Mouse (Mus musculus) cerebellum, adult 9-11 months (tissue): ENCODE measurements around the gene Myo1d.

Experiments used
- DNase-seq: peaks from one replicate; pipeline ENCODE4 v3.0.0; 2022

Myo1d gene

GRCm38 (mm10) chr11:80498328-80499070 is 281.3 kb downstream of the Myo1d start:
- DNase-seq = no peak

- no peak for DNase-seq
These were observed 282.5 kb downstream of the Myo1d start for GRCm38 (mm10) chr11:80497225-80497919.

- DNase-seq = no peak
These were observed 283.2 kb downstream of the Myo1d start for GRCm38 (mm10) chr11:80496640-80497039.

GRCm38 (mm10) chr11:80495972-80496371 is 283.9 kb downstream of the Myo1d start:
- DNase-seq = no peak

- no peak for DNase-seq
These were observed 285.0 kb downstream of the Myo1d start for GRCm38 (mm10) chr11:80494852-80495251.

- no peak for DNase-seq
These were observed 286.6 kb downstream of the Myo1d start for GRCm38 (mm10) chr11:80493186-80493585.

- DNase-seq = no peak
These were observed 289.0 kb downstream of the Myo1d start for GRCm38 (mm10) chr11:80490831-80491230.

- no peak for DNase-seq
These were observed 290.0 kb downstream of the Myo1d start for GRCm38 (mm10) chr11:80489882-80490196.

GRCm38 (mm10) chr11:80489172-80489881 is 290.5 kb downstream of the Myo1d start:
- DNase-seq = peak; percentile 42

GRCm38 (mm10) chr11:80487904-80488587 is 291.8 kb downstream of the Myo1d start:
- DNase-seq = peak; percentile 32

GRCm38 (mm10) chr11:80485622-80486206 is 294.1 kb downstream of the Myo1d start:
- peak; percentile 62 for DNase-seq

GRCm38 (mm10) chr11:80485120-80485551 is 294.7 kb downstream of the Myo1d start:
- DNase-seq = no peak

- DNase-seq = peak; percentile 98
These were observed 295.5 kb downstream of the Myo1d start for GRCm38 (mm10) chr11:80484191-80484791.

- DNase-seq = peak; percentile 78
These were observed 296.2 kb downstream of the Myo1d start for GRCm38 (mm10) chr11:80483536-80484067.

GRCm38 (mm10) chr11:80482921-80483320 is 296.9 kb downstream of the Myo1d start:
- peak; percentile 78 for DNase-seq

- peak; percentile 66 for DNase-seq
These were observed 297.5 kb downstream of the Myo1d start for GRCm38 (mm10) chr11:80482347-80482746.

- DNase-seq = peak; percentile 58
These were observed 298.3 kb downstream of the Myo1d start for GRCm38 (mm10) chr11:80481409-80482050.

GRCm38 (mm10) chr11:80479906-80480866 is 299.6 kb downstream of the Myo1d start:
- DNase-seq = peak; percentile 63

GRCm38 (mm10) chr11:80479425-80479824 is 300.4 kb downstream of the Myo1d start:
- DNase-seq = peak; percentile 71
